Mouse (Mus musculus): ENCODE data around the gene Abi3.

DNA sequence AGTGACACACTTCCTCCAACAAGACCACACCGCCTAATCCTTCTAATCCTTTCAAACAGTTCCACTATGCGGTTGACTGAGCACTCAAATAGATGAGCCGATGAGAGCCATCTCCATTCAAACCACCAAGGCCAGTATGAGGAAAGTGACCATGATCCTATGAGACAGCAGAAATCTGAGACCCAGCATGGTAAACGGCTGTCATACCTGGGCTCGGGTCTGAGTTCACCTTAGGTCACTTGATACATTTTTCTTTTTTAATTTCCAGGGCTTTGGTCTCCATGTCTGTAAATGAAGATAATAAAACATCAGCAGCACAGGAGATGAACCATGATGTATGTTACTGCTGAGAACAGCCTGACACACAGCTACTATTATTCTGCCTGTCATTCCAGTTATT, 34.4 kb downstream of the Abi3 start:
- TF ChIP-seq MAX (IDR thresholded peaks at IDR 0.05; ENCODE audit: low read depth), result no peak
- no peak for TF ChIP-seq POLR2AphosphoS2 (IDR thresholded peaks at IDR 0.05; ENCODE audit: insufficient read length, low read depth)
- no peak for TF ChIP-seq CEBPB (IDR thresholded peaks at IDR 0.05; ENCODE audit: insufficient read depth, poor library complexity, severe bottlenecking)
- no peak for TF ChIP-seq POLR2A (IDR thresholded peaks at IDR 0.05; ENCODE audit: insufficient read length, low read depth)
- no peak for TF ChIP-seq MYOG (IDR thresholded peaks at IDR 0.05; ENCODE audit: control insufficient read depth in 1 of 3, insufficient read depth in 1 of 3, insufficient read length in 2 of 3, low read depth in 2 of 3)
- TF ChIP-seq E2F4 (IDR thresholded peaks at IDR 0.05; ENCODE audit: insufficient read depth), result no peak
- TF ChIP-seq MYOD1 (IDR thresholded peaks at IDR 0.05; ENCODE audit: control insufficient read depth in 1 of 3, insufficient read length in 2 of 3, low read depth in 2 of 3), result no peak

All from myocyte (in vitro differentiated cells).